Mouse (Mus musculus): ENCODE results near the gene Qtrt1. TPM values are rescaled to one million over a fixed set of nuclear protein-coding genes. Genes with fewer than 3 reads are reported as not detected.

The Qtrt1 gene
- polyA plus RNA-seq, 1 experiment from 2014 or later = 46.8 TPM

DNA sequence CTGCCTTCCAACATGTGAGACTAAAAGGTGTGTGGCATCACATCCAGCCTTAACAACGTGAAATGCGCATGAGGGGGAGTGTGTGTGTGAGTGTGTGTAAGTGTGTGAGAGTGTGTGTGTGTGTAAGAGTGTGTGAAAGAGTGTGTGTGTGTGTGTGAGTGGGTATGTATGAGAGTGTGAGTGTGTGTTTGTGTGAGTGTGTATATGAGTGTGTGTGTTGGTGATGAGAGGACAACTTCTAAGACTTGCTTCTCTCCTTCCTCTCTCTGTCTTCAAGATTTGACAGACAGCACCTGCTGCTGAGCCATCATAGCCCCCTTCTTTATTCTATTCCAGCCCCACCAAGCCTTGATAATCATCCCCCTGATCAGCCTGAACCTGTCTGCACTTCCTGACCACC lies 28.3 kb downstream of the Qtrt1 start:
- Histone ChIP-seq H3K4me1 (ENCODE audit: control insufficient read depth, insufficient read depth, low read length) (no peaks in the 10 kb centered on the region), H3K36me3 (ENCODE audit: control insufficient read depth, insufficient read depth, low read length) (no peaks in the 10 kb centered on the region), H3K27ac (ENCODE audit: low read depth, low read length) (no peak overlapping the region), H3K9ac (ENCODE audit: low read length) (no peak overlapping the region), H3K4me3 (ENCODE audit: low read depth, low read length) (no peak overlapping the region), H3K27me3 (ENCODE audit: control insufficient read depth, insufficient read depth, low read length) (no peaks in the 10 kb centered on the region), H3K9me3 (ENCODE audit: control insufficient read depth, low read length) (no peaks in the 10 kb centered on the region), H3K4me2 (no peak overlapping the region)
- DNase-seq (ENCODE audit: low spot score, missing footprints) = no peak
- WGBS = 92% methylated on average over 2 of the region's 2 CpGs
- no peak for ATAC-seq (ENCODE audit: low FRiP score)

DNA sequence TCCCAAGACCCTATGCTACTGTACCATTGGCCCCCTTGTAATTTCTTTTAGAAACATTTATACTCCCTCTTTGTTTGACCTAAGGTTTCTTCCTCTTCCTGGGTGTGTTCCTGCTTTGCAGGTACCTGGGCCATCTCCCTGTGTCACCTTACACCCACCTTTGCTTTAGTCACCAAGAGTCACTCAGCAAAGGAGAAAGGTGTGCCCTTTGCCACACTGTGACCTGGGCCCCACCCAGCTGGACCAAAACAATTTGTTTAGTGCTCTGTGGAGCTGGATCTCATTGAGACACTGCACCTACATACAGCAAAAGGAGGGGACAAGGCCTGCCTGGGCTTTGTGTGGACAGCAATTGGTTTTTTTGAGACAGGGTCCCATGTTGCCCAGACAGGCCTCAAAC lies 28.8 kb downstream of the Qtrt1 start:
- DNase-seq (ENCODE audit: low spot score, missing footprints) (no peak), ATAC-seq (ENCODE audit: low FRiP score) (no peak)
- Histone ChIP-seq H3K9me3 (ENCODE audit: control insufficient read depth, low read length) (no peaks in the 10 kb centered on the region), H3K27me3 (ENCODE audit: control insufficient read depth, insufficient read depth, low read length) (no peaks in the 10 kb centered on the region), H3K36me3 (ENCODE audit: control insufficient read depth, insufficient read depth, low read length) (no peaks in the 10 kb centered on the region), H3K4me3 (ENCODE audit: low read depth, low read length) (no peak overlapping the region), H3K27ac (ENCODE audit: low read depth, low read length) (no peak overlapping the region), H3K9ac (ENCODE audit: low read length) (no peak overlapping the region), H3K4me1 (ENCODE audit: control insufficient read depth, insufficient read depth, low read length) (no peaks in the 10 kb centered on the region), H3K4me2 (no peak overlapping the region)

GRCm38 (mm10) chr9:21443853-21444252 lies 32.2 kb downstream of the Qtrt1 start:
- DNase-seq (ENCODE audit: low spot score, missing footprints) (no peak), ATAC-seq (ENCODE audit: low FRiP score) (no peak)
- Histone ChIP-seq H3K27ac (ENCODE audit: low read depth, low read length) (no peak overlapping the region), H3K4me2 (no peak overlapping the region), H3K9ac (ENCODE audit: low read length) (no peak overlapping the region), H3K4me3 (ENCODE audit: low read depth, low read length) (no peak overlapping the region), H3K36me3 (ENCODE audit: control insufficient read depth, insufficient read depth, low read length) (no peaks in the 10 kb centered on the region), H3K9me3 (ENCODE audit: control insufficient read depth, low read length) (no peaks in the 10 kb centered on the region), H3K27me3 (ENCODE audit: control insufficient read depth, insufficient read depth, low read length) (no peaks in the 10 kb centered on the region), H3K4me1 (ENCODE audit: control insufficient read depth, insufficient read depth, low read length) (no peaks in the 10 kb centered on the region)
- WGBS = 94% methylated on average over 8 of the region's 8 CpGs

GRCm38 (mm10) chr9:21444574-21444973 lies 32.9 kb downstream of the Qtrt1 start:
- ATAC-seq (ENCODE audit: low FRiP score) (no peak), DNase-seq (ENCODE audit: low spot score, missing footprints) (no peak)
- Histone ChIP-seq H3K36me3 (ENCODE audit: control insufficient read depth, insufficient read depth, low read length) (no peaks in the 10 kb centered on the region), H3K4me3 (ENCODE audit: low read depth, low read length) (no peak overlapping the region), H3K27ac (ENCODE audit: low read depth, low read length) (no peak overlapping the region), H3K9ac (ENCODE audit: low read length) (no peak overlapping the region), H3K27me3 (ENCODE audit: control insufficient read depth, insufficient read depth, low read length) (no peaks in the 10 kb centered on the region), H3K4me2 (no peak overlapping the region), H3K4me1 (ENCODE audit: control insufficient read depth, insufficient read depth, low read length) (no peaks in the 10 kb centered on the region), H3K9me3 (ENCODE audit: control insufficient read depth, low read length) (no peaks in the 10 kb centered on the region)
- WGBS = 97% methylated on average over 4 of the region's 4 CpGs

DNA sequence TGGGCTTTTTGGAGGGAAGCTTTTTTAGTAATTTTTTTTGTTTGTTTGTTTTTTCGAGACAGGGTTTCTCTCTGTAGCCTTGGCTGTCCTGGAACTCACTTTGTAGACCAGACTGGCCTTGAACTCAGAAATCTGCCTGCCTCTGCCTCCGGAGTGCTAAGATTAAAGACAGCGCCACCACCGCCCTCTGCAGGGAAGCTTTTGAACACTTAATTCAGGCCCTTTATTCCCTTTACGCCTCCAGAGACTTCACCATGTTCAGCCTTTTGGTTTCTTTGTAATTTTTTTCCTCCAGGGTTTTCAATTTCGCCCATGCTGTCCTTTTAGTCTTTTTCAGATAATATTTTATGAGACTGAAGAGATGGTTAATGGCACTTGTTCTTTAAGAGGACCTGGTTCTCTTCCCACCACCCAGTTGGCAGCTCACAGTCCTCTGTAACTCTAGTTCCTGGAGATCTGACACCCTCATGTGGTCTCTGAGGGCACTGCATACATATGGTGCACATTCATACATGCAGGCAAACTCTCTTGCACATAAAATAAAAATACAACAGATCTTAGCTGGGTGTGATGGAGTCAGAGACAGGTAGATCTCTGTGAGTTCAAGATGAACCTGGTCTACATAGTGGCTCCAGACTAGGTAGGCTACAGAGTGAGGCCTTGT lies 33.6 kb downstream of the Qtrt1 start:
- WGBS = 96% methylated on average over 6 of the region's 6 CpGs
- no peaks in the 10 kb centered on the region for H3K9me3 ChIP-seq (ENCODE audit: control insufficient read depth, low read length)

DNA sequence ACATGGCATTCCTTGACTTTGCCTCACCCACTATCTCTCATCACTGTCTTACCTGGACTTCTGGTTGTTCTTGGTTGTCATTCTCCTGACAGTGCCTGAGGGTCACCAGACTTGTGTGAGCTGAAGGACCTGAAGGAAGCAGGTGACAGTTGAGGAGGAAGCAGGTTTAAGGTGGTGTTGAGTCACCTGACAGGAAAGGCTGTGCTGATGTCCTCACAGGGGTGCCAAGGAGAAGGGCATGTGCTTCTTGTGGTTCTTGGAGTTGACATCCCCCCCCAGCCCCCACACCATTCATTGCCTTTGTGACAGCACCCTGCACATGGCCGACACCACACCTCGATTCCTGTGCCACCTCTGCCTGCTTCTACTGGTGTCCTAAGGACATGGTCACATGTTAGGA lies 36.1 kb downstream of the Qtrt1 start:
- H3K4me1 ChIP-seq (ENCODE audit: control insufficient read depth, insufficient read depth, low read length) = no peaks in the 10 kb centered on the region
- no peak overlapping the region for H3K9ac ChIP-seq (ENCODE audit: low read length)
- no peaks in the 10 kb centered on the region for H3K36me3 ChIP-seq (ENCODE audit: control insufficient read depth, insufficient read depth, low read length)
- no peak for ATAC-seq (ENCODE audit: low FRiP score)
- H3K4me2 ChIP-seq = no peak overlapping the region
- 93% methylated on average over 2 of the region's 2 CpGs for WGBS
- H3K27me3 ChIP-seq (ENCODE audit: control insufficient read depth, insufficient read depth, low read length) = no peaks in the 10 kb centered on the region
- no peak overlapping the region for H3K4me3 ChIP-seq (ENCODE audit: low read depth, low read length)
- H3K27ac ChIP-seq (ENCODE audit: low read depth, low read length) = no peak overlapping the region
- H3K9me3 ChIP-seq (ENCODE audit: control insufficient read depth, low read length) = no peaks in the 10 kb centered on the region
- no peak for DNase-seq (ENCODE audit: low spot score, missing footprints)

More for the DNA sequence above, 33.6 kb downstream of the Qtrt1 start:
- no peak overlapping the region for H3K27ac ChIP-seq (ENCODE audit: low read depth, low read length)
- DNase-seq (ENCODE audit: low spot score, missing footprints) (no peak), ATAC-seq (ENCODE audit: low FRiP score) (no peak)
- no peaks in the 10 kb centered on the region for H3K4me1 ChIP-seq (ENCODE audit: control insufficient read depth, insufficient read depth, low read length)
- no peaks in the 10 kb centered on the region for H3K36me3 ChIP-seq (ENCODE audit: control insufficient read depth, insufficient read depth, low read length)
- H3K4me3 ChIP-seq (ENCODE audit: low read depth, low read length) = no peak overlapping the region
- H3K27me3 ChIP-seq (ENCODE audit: control insufficient read depth, insufficient read depth, low read length) = no peaks in the 10 kb centered on the region
- no peak overlapping the region for H3K4me2 ChIP-seq
- H3K9ac ChIP-seq (ENCODE audit: low read length) = no peak overlapping the region

DNA sequence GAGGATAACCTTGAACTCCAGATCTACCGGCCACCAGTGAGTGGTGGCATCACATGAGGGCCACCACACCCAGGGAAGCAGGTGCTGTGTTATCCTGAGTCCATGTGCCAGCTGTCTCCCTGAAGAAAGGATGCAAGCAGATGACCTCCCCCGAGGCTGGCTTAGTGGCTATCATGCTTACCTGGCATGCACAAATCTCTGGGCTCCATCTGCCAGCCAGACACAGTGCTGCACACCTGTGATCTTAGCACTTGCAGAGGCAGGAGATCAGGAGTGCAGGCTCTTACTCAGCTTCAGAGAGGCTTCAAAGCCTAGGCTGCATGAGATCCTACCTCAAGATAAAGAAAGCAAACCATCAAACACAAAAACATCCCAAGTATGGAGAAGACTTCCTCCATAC lies 38.1 kb downstream of the Qtrt1 start:
- ATAC-seq (ENCODE audit: low FRiP score) (no peak), DNase-seq (ENCODE audit: low spot score, missing footprints) (no peak)
- Histone ChIP-seq H3K4me1 (ENCODE audit: control insufficient read depth, insufficient read depth, low read length) (no peaks in the 10 kb centered on the region), H3K36me3 (ENCODE audit: control insufficient read depth, insufficient read depth, low read length) (no peaks in the 10 kb centered on the region), H3K9me3 (ENCODE audit: control insufficient read depth, low read length) (no peaks in the 10 kb centered on the region), H3K9ac (ENCODE audit: low read length) (no peak overlapping the region), H3K27me3 (ENCODE audit: control insufficient read depth, insufficient read depth, low read length) (no peaks in the 10 kb centered on the region), H3K4me2 (no peak overlapping the region), H3K4me3 (ENCODE audit: low read depth, low read length) (no peak overlapping the region), H3K27ac (ENCODE audit: low read depth, low read length) (no peak overlapping the region)
- WGBS = 89% methylated on average over 2 of the region's 2 CpGs

- WGBS = 91% methylated on average over 3 of the region's 3 CpGs
Observed at GRCm38 (mm10) chr9:21450270-21450669, 38.6 kb downstream of the Qtrt1 start.

GRCm38 (mm10) chr9:21451391-21451790 lies 39.8 kb downstream of the Qtrt1 start:
- H3K4me2 ChIP-seq = no peak overlapping the region
- WGBS = 93% methylated on average over 8 of the region's 8 CpGs
- H3K36me3 ChIP-seq (ENCODE audit: control insufficient read depth, insufficient read depth, low read length) = no peaks in the 10 kb centered on the region
- H3K27me3 ChIP-seq (ENCODE audit: control insufficient read depth, insufficient read depth, low read length) = no peaks in the 10 kb centered on the region
- no peaks in the 10 kb centered on the region for H3K9me3 ChIP-seq (ENCODE audit: control insufficient read depth, low read length)
- ATAC-seq (ENCODE audit: low FRiP score) (no peak), DNase-seq (ENCODE audit: low spot score, missing footprints) (no peak)
- H3K27ac ChIP-seq (ENCODE audit: low read depth, low read length) = no peak overlapping the region
- H3K4me1 ChIP-seq (ENCODE audit: control insufficient read depth, insufficient read depth, low read length) = no peaks in the 10 kb centered on the region
- H3K9ac ChIP-seq (ENCODE audit: low read length) = no peak overlapping the region
- H3K4me3 ChIP-seq (ENCODE audit: low read depth, low read length) = no peak overlapping the region

More at GRCm38 (mm10) chr9:21450270-21450669, 38.6 kb downstream of the Qtrt1 start:
- Histone ChIP-seq H3K4me3 (ENCODE audit: low read depth, low read length) (no peak overlapping the region), H3K27ac (ENCODE audit: low read depth, low read length) (no peak overlapping the region), H3K9me3 (ENCODE audit: control insufficient read depth, low read length) (no peaks in the 10 kb centered on the region), H3K9ac (ENCODE audit: low read length) (no peak overlapping the region), H3K27me3 (ENCODE audit: control insufficient read depth, insufficient read depth, low read length) (no peaks in the 10 kb centered on the region), H3K4me1 (ENCODE audit: control insufficient read depth, insufficient read depth, low read length) (no peaks in the 10 kb centered on the region), H3K36me3 (ENCODE audit: control insufficient read depth, insufficient read depth, low read length) (no peaks in the 10 kb centered on the region), H3K4me2 (no peak overlapping the region)
- no peak for ATAC-seq (ENCODE audit: low FRiP score)
- DNase-seq (ENCODE audit: low spot score, missing footprints) = no peak

Data from midbrain, embryonic 11.5 days (tissue).